Mouse (Mus musculus): ENCODE data around the gene Wnt3. TPM values are rescaled to one million over a fixed set of nuclear protein-coding genes. Genes with fewer than 3 reads are reported as not detected.

Gene Wnt3
- polyA plus RNA-seq (2017; shearing (Covaris generic)) = 4.8 TPM

GRCm38 (mm10) chr11:103773387-103774227 lies at the start of gene Wnt3:
Wnt3 (plus strand) TSS chr11:103774150.

GRCm38 (mm10) chr11:103749306-103750089 lies 24.5 kb upstream of the Wnt3 start, which contains the start of gene Wnt9b:
Wnt9b (minus strand) TSS chr11:103749821.

Other genes with a start within 250 kb of the Wnt3 start
- gene Gm884, start 153.0 kb upstream of the Wnt3 start, polyA plus RNA-seq (2017; shearing (Covaris generic)) = not detected
- gene Lyzl6, start 135.3 kb upstream of the Wnt3 start, polyA plus RNA-seq (2017; shearing (Covaris generic)) = not detected
- not detected for gene Rprml, start 124.6 kb upstream of the Wnt3 start, polyA plus RNA-seq (2017; shearing (Covaris generic))
- 150 TPM for gene Gosr2, start 76.3 kb upstream of the Wnt3 start, polyA plus RNA-seq (2017; shearing (Covaris generic))
- gene Wnt9b, start 24.3 kb upstream of the Wnt3 start, polyA plus RNA-seq (2017; shearing (Covaris generic)) = not detected
- 90.8 TPM for gene Nsf, start 179.9 kb downstream of the Wnt3 start, polyA plus RNA-seq (2017; shearing (Covaris generic))
- 17.7 TPM for gene Arf2, start 192.6 kb downstream of the Wnt3 start, polyA plus RNA-seq (2017; shearing (Covaris generic))